Mouse (Mus musculus) layer of hippocampus, adult 2 months (tissue): ENCODE data around the gene Cyb561d2. TPM values are rescaled to one million over a fixed set of nuclear protein-coding genes. Genes with fewer than 3 reads are reported as not detected.

Experiments
- DNase-seq, 2 experiments: peaks; one replicate each; pipeline ENCODE4 v3.0.0; 2022; ENCODE audit warnings: low spot score in 2 of 2
- H3K27ac ChIP-seq: fragments of 200-600 bp; 2 replicates; pipeline ENCODE4 v1.8.1; 2022
- H3K4me3 ChIP-seq: fragments of 200-600 bp; 2 replicates; pipeline ENCODE4 v1.8.1; 2022; ENCODE audit warnings: mild to moderate bottlenecking
- CTCF ChIP-seq: fragments of 200-600 bp; conservative IDR thresholded peaks from 2 replicates; pipeline ENCODE4 v1.8.1; 2022; ENCODE audit warnings: antibody characterized with exemption, mild to moderate bottlenecking, moderate library complexity
- total RNA-seq, 2 experiments: library from RNA; stranded (reverse); gene quantifications; 2 replicates each; pipeline ENCODE4 v1.2.3; 2021

The Cyb561d2 gene
- total RNA-seq, 2 experiments from 2014 or later = 13.8 to 15.3 TPM

- TF ChIP-seq CTCF = no peak
Observed at GRCm38 (mm10) chr9:107552690-107553393, 10.8 kb upstream of the Cyb561d2 start.

GRCm38 (mm10) chr9:107551890-107552355 lies 9.9 kb upstream of the Cyb561d2 start:
- Histone ChIP-seq H3K27ac (no peak overlapping the region), H3K4me3 (peak overlapping the region; percentile 56)
- TF ChIP-seq CTCF = no peak
- DNase-seq = no peak

More at GRCm38 (mm10) chr9:107552690-107553393, 10.8 kb upstream of the Cyb561d2 start:
- Histone ChIP-seq H3K27ac (no peak overlapping the region), H3K4me3 (no peak overlapping the region)
- DNase-seq = no peak

- peak within 1 kb of the TSS; percentile 56 for H3K4me3 ChIP-seq
- no peak for TF ChIP-seq CTCF
- peak within 1 kb of the TSS; percentile 28; the same call in 1 of the 2 replicates for H3K27ac ChIP-seq
- DNase-seq = no peak
Observed at GRCm38 (mm10) chr9:107551117-107551889, 9.3 kb upstream of the Cyb561d2 start, which contains the start of gene Rassf1. TSS of gene Rassf1 (plus strand) at chr9:107551555.

GRCm38 (mm10) chr9:107550491-107551116 lies 8.6 kb upstream of the Cyb561d2 start:
- no peak overlapping the region for H3K4me3 ChIP-seq
- no peak for TF ChIP-seq CTCF
- H3K27ac ChIP-seq = no peak overlapping the region
- no peak for DNase-seq

GRCm38 (mm10) chr9:107549297-107550074 lies 7.5 kb upstream of the Cyb561d2 start:
- TF ChIP-seq CTCF = no peak
- DNase-seq = no peak
- Histone ChIP-seq H3K27ac (no peak overlapping the region), H3K4me3 (no peak overlapping the region)

- DNase-seq = no peak
- no peak for TF ChIP-seq CTCF
- Histone ChIP-seq H3K4me3 (no peak overlapping the region), H3K27ac (no peak overlapping the region)
Observed at GRCm38 (mm10) chr9:107548820-107549219, 6.8 kb upstream of the Cyb561d2 start.

- TF ChIP-seq CTCF = no peak
- H3K27ac ChIP-seq = no peak overlapping the region
- DNase-seq = no peak
- H3K4me3 ChIP-seq = no peak overlapping the region
Observed at GRCm38 (mm10) chr9:107547957-107548356, 6.0 kb upstream of the Cyb561d2 start.

- Histone ChIP-seq H3K27ac (peak within 1 kb of the TSS; percentile 73), H3K4me3 (peak within 1 kb of the TSS; percentile 46)
- TF ChIP-seq CTCF = no peak
- peak; percentile 82 to 89 for DNase-seq
Observed at GRCm38 (mm10) chr9:107547026-107547425, 5.0 kb upstream of the Cyb561d2 start, which contains the start of gene Zmynd10. TSS of gene Zmynd10 (plus strand) at chr9:107547298.

- peak; percentile 96 for TF ChIP-seq CTCF
- H3K27ac ChIP-seq = no peak overlapping the region
- no peak overlapping the region for H3K4me3 ChIP-seq
- DNase-seq = peak; percentile 65 to 83
Observed at GRCm38 (mm10) chr9:107545602-107546001, 3.6 kb upstream of the Cyb561d2 start.

- no peak for DNase-seq
- no peak overlapping the region for H3K4me3 ChIP-seq
- H3K27ac ChIP-seq = no peak overlapping the region
- TF ChIP-seq CTCF = no peak
Observed at GRCm38 (mm10) chr9:107545199-107545598, 3.2 kb upstream of the Cyb561d2 start.

GRCm38 (mm10) chr9:107544729-107545128 lies 2.7 kb upstream of the Cyb561d2 start:
- no peak overlapping the region for H3K27ac ChIP-seq
- no peak for DNase-seq
- TF ChIP-seq CTCF = no peak
- no peak overlapping the region for H3K4me3 ChIP-seq

GRCm38 (mm10) chr9:107544196-107544700 lies 2.3 kb upstream of the Cyb561d2 start:
- no peak for TF ChIP-seq CTCF
- Histone ChIP-seq H3K4me3 (no peak overlapping the region), H3K27ac (no peak overlapping the region)
- no peak for DNase-seq
